Mouse (Mus musculus) Muller cell, postnatal 12 days (primary cell): Measurements from ENCODE around the gene AI464131.

Source experiments
- DNase-seq: peaks from one replicate; pipeline ENCODE4 v3.0.0-alpha.2; 2015; ENCODE audit errors: inconsistent ontology term

AI464131 gene

GRCm38 (mm10) chr4:41502986-41503412, at the start of gene AI464131:
TSS of gene AI464131 (minus strand) at chr4:41503076.
- peak; percentile 100 for DNase-seq

- DNase-seq = peak; percentile 48
Measured at GRCm38 (mm10) chr4:41552529-41552928, 49.7 kb upstream of the AI464131 start.

- no peak for DNase-seq
Measured at GRCm38 (mm10) chr4:41547086-41547485, 44.2 kb upstream of the AI464131 start.

GRCm38 (mm10) chr4:41545985-41546384, 43.1 kb upstream of the AI464131 start:
- peak; percentile 69 for DNase-seq

- DNase-seq = no peak
Measured at GRCm38 (mm10) chr4:41542136-41542535, 39.3 kb upstream of the AI464131 start.

- DNase-seq = peak; percentile 41
Measured at GRCm38 (mm10) chr4:41534866-41535265, 32.0 kb upstream of the AI464131 start.

- DNase-seq = no peak
Measured at GRCm38 (mm10) chr4:41532420-41532819, 29.5 kb upstream of the AI464131 start.

- DNase-seq = peak; percentile 67
Measured at GRCm38 (mm10) chr4:41527996-41528395, 25.1 kb upstream of the AI464131 start.

GRCm38 (mm10) chr4:41527076-41527475, 24.2 kb upstream of the AI464131 start:
- peak; percentile 22 for DNase-seq

- no peak for DNase-seq
Measured at GRCm38 (mm10) chr4:41526553-41526952, 23.7 kb upstream of the AI464131 start.

- DNase-seq = no peak
Measured at GRCm38 (mm10) chr4:41524829-41525228, 22.0 kb upstream of the AI464131 start.

GRCm38 (mm10) chr4:41523839-41524238, 21.0 kb upstream of the AI464131 start:
- no peak for DNase-seq

- no peak for DNase-seq
Measured at GRCm38 (mm10) chr4:41522788-41523187, 19.9 kb upstream of the AI464131 start.

GRCm38 (mm10) chr4:41522136-41522535, 19.3 kb upstream of the AI464131 start:
- DNase-seq = no peak

- DNase-seq = no peak
Measured at GRCm38 (mm10) chr4:41520641-41521040, 17.8 kb upstream of the AI464131 start.

GRCm38 (mm10) chr4:41519195-41519594, 16.3 kb upstream of the AI464131 start:
- DNase-seq = no peak

GRCm38 (mm10) chr4:41518349-41518748, 15.5 kb upstream of the AI464131 start:
- no peak for DNase-seq

- DNase-seq = no peak
Measured at GRCm38 (mm10) chr4:41517233-41517632, 14.4 kb upstream of the AI464131 start, which contains the start of gene 1110017D15Rik. TSS of gene 1110017D15Rik (minus strand) at chr4:41517333.

GRCm38 (mm10) chr4:41513714-41514113, 10.8 kb upstream of the AI464131 start:
- DNase-seq = no peak

GRCm38 (mm10) chr4:41513309-41513708, 10.4 kb upstream of the AI464131 start:
- DNase-seq = no peak

- DNase-seq = no peak
Measured at GRCm38 (mm10) chr4:41507998-41508397, 5.1 kb upstream of the AI464131 start.

- no peak for DNase-seq
Measured at GRCm38 (mm10) chr4:41507326-41507924, 4.5 kb upstream of the AI464131 start.

GRCm38 (mm10) chr4:41506906-41507305, 4.0 kb upstream of the AI464131 start:
- peak; percentile 83 for DNase-seq

GRCm38 (mm10) chr4:41506156-41506555, 3.3 kb upstream of the AI464131 start:
- no peak for DNase-seq
